Mouse (Mus musculus) thymus, adult 2 months (tissue): ENCODE measurements around the gene Calhm2.

Experiments used
- CTCF ChIP-seq: fragments of 200-500 bp; IDR thresholded peaks from 2 replicates; pipeline ENCODE4 v1.5.1; 2012; ENCODE audit warnings: mild to moderate bottlenecking, control low read depth, low read length, moderate library complexity, borderline replicate concordance; ENCODE audit not compliant: control insufficient read depth, poor library complexity, insufficient read depth; ENCODE audit errors: extremely low read depth
- POLR2A ChIP-seq: fragments of 200-500 bp; IDR thresholded peaks from 2 replicates; pipeline ENCODE4 v1.6.1; 2012; ENCODE audit warnings: mild to moderate bottlenecking, low read length, control low read depth, moderate library complexity; ENCODE audit not compliant: control insufficient read depth, poor library complexity, insufficient read depth; ENCODE audit errors: extremely low read depth

DNA sequence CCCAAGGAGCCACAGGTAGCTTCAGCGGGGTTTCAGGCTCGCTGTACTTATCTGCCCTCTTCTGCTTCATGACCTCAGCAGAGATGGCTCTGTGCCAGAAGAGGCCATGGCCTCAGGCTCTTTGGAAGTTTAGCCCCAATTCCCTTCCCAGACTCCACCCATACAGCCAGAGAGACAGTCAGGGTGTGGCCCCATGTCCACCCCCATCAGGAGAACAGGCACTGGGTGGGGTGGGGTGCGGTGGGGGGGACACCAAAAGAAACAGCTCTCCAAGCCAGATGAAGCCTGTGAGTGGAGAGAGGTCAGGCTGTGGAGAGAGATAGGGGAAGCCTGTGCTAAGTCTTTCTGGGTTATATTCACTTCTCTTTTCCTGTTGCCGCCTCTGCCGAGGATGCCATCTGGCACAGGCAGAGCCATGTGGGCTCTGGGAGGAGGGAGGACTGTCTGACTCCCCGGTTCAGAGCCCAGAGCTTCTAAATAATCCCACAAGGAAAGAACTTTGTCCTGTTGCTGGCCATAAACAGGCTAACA, 978 bp downstream of the Calhm2 start:
- TF ChIP-seq POLR2A (no peak), CTCF (no peak)
